Mouse (Mus musculus): Measurements from ENCODE around the gene Treml1.

The Treml1 gene

GRCm38 (mm10) chr17:48360462-48360861, 746 bp downstream of the Treml1 start:
- CTCF ChIA-PET = interaction anchor here (0.6 to 0.7 kb wide), 2 partner anchors 8 to 9 kb away, joined by 4 to 5 read pairs; no protein-coding TSS in a partner anchor

- CTCF ChIA-PET = no interaction called here
These were observed 2.6 kb downstream of the Treml1 start for GRCm38 (mm10) chr17:48362346-48362745.

- CTCF ChIA-PET = no interaction called here
These were observed 3.2 kb downstream of the Treml1 start for GRCm38 (mm10) chr17:48362966-48363365.

GRCm38 (mm10) chr17:48363421-48363965, 3.8 kb downstream of the Treml1 start:
- CTCF ChIA-PET = no interaction called here

GRCm38 (mm10) chr17:48365511-48366155, 5.9 kb downstream of the Treml1 start:
- CTCF ChIA-PET = no interaction called here

GRCm38 (mm10) chr17:48366806-48367205, 7.1 kb downstream of the Treml1 start:
- CTCF ChIA-PET = no interaction called here

- CTCF ChIA-PET = no interaction called here
These were observed 11.9 kb downstream of the Treml1 start for GRCm38 (mm10) chr17:48371621-48372020.

- CTCF ChIA-PET = no interaction called here
These were observed 13.3 kb downstream of the Treml1 start for GRCm38 (mm10) chr17:48372987-48373386.

- CTCF ChIA-PET = no interaction called here
These were observed 16.4 kb downstream of the Treml1 start for GRCm38 (mm10) chr17:48376102-48376501.

- CTCF ChIA-PET = no interaction called here
These were observed 19.3 kb downstream of the Treml1 start for GRCm38 (mm10) chr17:48379050-48379449.

- CTCF ChIA-PET = no interaction called here
These were observed 26.2 kb downstream of the Treml1 start for GRCm38 (mm10) chr17:48385786-48386461.

- CTCF ChIA-PET = no interaction called here
These were observed 28.9 kb downstream of the Treml1 start for GRCm38 (mm10) chr17:48388666-48389065.

GRCm38 (mm10) chr17:48389442-48389841, 29.7 kb downstream of the Treml1 start:
- CTCF ChIA-PET = no interaction called here

- CTCF ChIA-PET = no interaction called here
These were observed 31.7 kb downstream of the Treml1 start for GRCm38 (mm10) chr17:48391446-48391845.

GRCm38 (mm10) chr17:48392616-48393015, 32.9 kb downstream of the Treml1 start:
- CTCF ChIA-PET = no interaction called here

GRCm38 (mm10) chr17:48401710-48402109, 42.0 kb downstream of the Treml1 start:
- CTCF ChIA-PET = no interaction called here

- CTCF ChIA-PET = no interaction called here
These were observed 43.0 kb downstream of the Treml1 start for GRCm38 (mm10) chr17:48402751-48403150.

GRCm38 (mm10) chr17:48403848-48404247, 44.1 kb downstream of the Treml1 start:
- CTCF ChIA-PET = no interaction called here

- CTCF ChIA-PET = no interaction called here
These were observed 45.0 kb downstream of the Treml1 start for GRCm38 (mm10) chr17:48404706-48405105.

GRCm38 (mm10) chr17:48407154-48407553, 47.4 kb downstream of the Treml1 start:
- CTCF ChIA-PET = interaction anchor here (0.7 to 1.8 kb wide), 3 partner anchors 10 to 1677 kb away, joined by 3 to 6 read pairs (median 3); no protein-coding TSS in a partner anchor

- CTCF ChIA-PET = interaction anchor here (1.8 kb wide), 1 partner anchor 11 kb away, joined by 6 read pairs; no protein-coding TSS in a partner anchor
These were observed 48.3 kb downstream of the Treml1 start for GRCm38 (mm10) chr17:48407910-48408525.

- CTCF ChIA-PET = no interaction called here
These were observed 49.0 kb downstream of the Treml1 start for GRCm38 (mm10) chr17:48408526-48409291.

All from spleen, embryonic (tissue).